Mouse (Mus musculus) C2C12 (cell line): ENCODE results near the gene Fev. TPM values are rescaled to one million over a fixed set of nuclear protein-coding genes. Genes with fewer than 3 reads are reported as not detected.

ENCODE experiments used
- H3K27me3 ChIP-seq: one replicate; pipeline ENCODE4 v1.6.1; 2011; ENCODE audit not compliant: control insufficient read depth, insufficient read depth, insufficient read length
- H3K36me3 ChIP-seq: one replicate; pipeline ENCODE4 v1.6.1; 2011; ENCODE audit not compliant: control insufficient read depth, insufficient read depth
- H3K4me3 ChIP-seq: one replicate; pipeline ENCODE4 v1.5.1; 2011; ENCODE audit warnings: mild to moderate bottlenecking, control low read depth; ENCODE audit not compliant: poor library complexity, insufficient read depth, severe bottlenecking
- H3K79me2 ChIP-seq: one replicate; pipeline ENCODE4 v1.6.1; 2011; ENCODE audit not compliant: control insufficient read depth, insufficient read depth
- H3K79me3 ChIP-seq: one replicate; pipeline ENCODE4 v1.6.1; 2011; ENCODE audit warnings: low read depth, control low read depth
- H3ac ChIP-seq: one replicate; pipeline ENCODE3; 2011; ENCODE audit warnings: low read depth; ENCODE audit not compliant: control insufficient read depth, insufficient read length
- CEBPB ChIP-seq: IDR thresholded peaks from one replicate; pipeline ENCODE4 v1.6.1; 2011; ENCODE audit warnings: low read depth, mild to moderate bottlenecking, control low read depth, moderate library complexity
- CTCF ChIP-seq: IDR thresholded peaks from one replicate; pipeline ENCODE4 v1.5.1; 2011; ENCODE audit not compliant: control insufficient read depth, insufficient read depth, insufficient read length
- FOSL1 ChIP-seq: IDR thresholded peaks from one replicate; pipeline ENCODE4 v1.8.0; 2011; ENCODE audit warnings: mild to moderate bottlenecking, low read length; ENCODE audit not compliant: poor library complexity, insufficient read depth, severe bottlenecking
- MAX ChIP-seq: IDR thresholded peaks from one replicate; pipeline ENCODE4 v1.6.1; 2011; ENCODE audit warnings: mild to moderate bottlenecking, control low read depth
- MYOD1 ChIP-seq: IDR thresholded peaks from one replicate; pipeline ENCODE4 v1.6.1; 2011; ENCODE audit warnings: low read depth; ENCODE audit not compliant: control insufficient read depth, insufficient read length
- MYOG ChIP-seq: IDR thresholded peaks from one replicate; pipeline ENCODE4 v1.6.1; 2011; ENCODE audit not compliant: control insufficient read depth, insufficient read length; ENCODE audit errors: extremely low read depth
- USF1 ChIP-seq: IDR thresholded peaks from one replicate; pipeline ENCODE4 v1.6.1; 2011; ENCODE audit warnings: low read depth, mild to moderate bottlenecking, control low read depth, moderate library complexity
- polyA plus RNA-seq: library from polyadenylated mRNA; unstranded; fragments of >200 nt; fragmentation: generic; extraction: Trizol; gene quantifications from one replicate; pipeline ENCODE4 v1.2.1, GENCODE M21; 2012; ENCODE audit warnings: missing spikeins

The Fev gene
- polyA plus RNA-seq, 1 experiment = not detected

- peaks cover 84% of the 10 kb centered on the region for H3K27me3 ChIP-seq
Measured at GRCm38 (mm10) chr1:74901686-74902085, 16.5 kb upstream of the Fev start.

GRCm38 (mm10) chr1:74900341-74901285 is 15.4 kb upstream of the Fev start:
- Histone ChIP-seq H3K36me3 (no peaks in the 10 kb centered on the region), H3K27me3 (peaks cover 85% of the 10 kb centered on the region), H3K79me3 (no peaks in the 10 kb centered on the region), H3K4me3 (no peak overlapping the region), H3ac (no peak overlapping the region), H3K79me2 (no peaks in the 10 kb centered on the region)
- no peak for TF ChIP-seq CTCF
- TF ChIP-seq MYOG = no peak
- TF ChIP-seq MYOD1 = no peak
- no peak for TF ChIP-seq CEBPB
- no peak for TF ChIP-seq MAX
- TF ChIP-seq USF1 = no peak
- no peak for TF ChIP-seq FOSL1

More at GRCm38 (mm10) chr1:74901686-74902085, 16.5 kb upstream of the Fev start:
- no peaks in the 10 kb centered on the region for H3K79me3 ChIP-seq
- no peak overlapping the region for H3ac ChIP-seq
- TF ChIP-seq MYOD1 = no peak
- no peak for TF ChIP-seq FOSL1
- TF ChIP-seq MYOG = no peak
- no peak for TF ChIP-seq CTCF
- no peak for TF ChIP-seq CEBPB
- no peak for TF ChIP-seq MAX
- TF ChIP-seq USF1 = no peak
- H3K4me3 ChIP-seq = no peak overlapping the region
- H3K79me2 ChIP-seq = no peaks in the 10 kb centered on the region
- H3K36me3 ChIP-seq = no peaks in the 10 kb centered on the region

- Histone ChIP-seq H3K36me3 (no peaks in the 10 kb centered on the region), H3K79me2 (no peaks in the 10 kb centered on the region), H3K79me3 (no peaks in the 10 kb centered on the region), H3ac (no peak overlapping the region), H3K27me3 (peaks cover 72% of the 10 kb centered on the region), H3K4me3 (no peak overlapping the region)
- no peak for TF ChIP-seq FOSL1
- no peak for TF ChIP-seq CTCF
- no peak for TF ChIP-seq USF1
- no peak for TF ChIP-seq MAX
- no peak for TF ChIP-seq MYOG
- TF ChIP-seq CEBPB = no peak
- no peak for TF ChIP-seq MYOD1
Measured at GRCm38 (mm10) chr1:74898656-74899431, 13.6 kb upstream of the Fev start.

DNA sequence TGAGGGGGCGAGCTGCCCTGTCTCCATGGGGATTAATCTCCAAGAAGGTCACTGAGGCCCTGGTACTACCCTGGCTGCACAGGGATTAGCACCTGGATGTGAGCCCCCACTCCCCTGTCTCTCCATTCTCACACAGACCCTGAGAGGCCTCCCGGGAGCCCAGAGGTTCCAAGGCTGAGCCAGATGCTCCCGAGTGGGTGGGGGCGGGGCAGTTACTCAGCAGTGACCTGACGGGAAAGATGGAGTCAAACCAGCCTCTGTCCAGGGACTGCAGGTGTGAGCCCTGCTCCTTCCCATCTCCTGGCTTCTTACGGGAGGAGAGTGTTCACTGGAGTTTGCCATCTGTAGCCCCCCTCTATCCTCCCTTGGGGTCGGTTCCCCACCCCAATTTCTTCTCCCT is 12.8 kb upstream of the Fev start:
- TF ChIP-seq FOSL1 (no peak), CEBPB (no peak), MAX (no peak), CTCF (no peak), USF1 (no peak), MYOD1 (no peak), MYOG (no peak)
- Histone ChIP-seq H3K79me2 (no peaks in the 10 kb centered on the region), H3K4me3 (no peak overlapping the region), H3ac (no peak overlapping the region), H3K27me3 (peaks cover 68% of the 10 kb centered on the region), H3K36me3 (no peaks in the 10 kb centered on the region), H3K79me3 (no peaks in the 10 kb centered on the region)

DNA sequence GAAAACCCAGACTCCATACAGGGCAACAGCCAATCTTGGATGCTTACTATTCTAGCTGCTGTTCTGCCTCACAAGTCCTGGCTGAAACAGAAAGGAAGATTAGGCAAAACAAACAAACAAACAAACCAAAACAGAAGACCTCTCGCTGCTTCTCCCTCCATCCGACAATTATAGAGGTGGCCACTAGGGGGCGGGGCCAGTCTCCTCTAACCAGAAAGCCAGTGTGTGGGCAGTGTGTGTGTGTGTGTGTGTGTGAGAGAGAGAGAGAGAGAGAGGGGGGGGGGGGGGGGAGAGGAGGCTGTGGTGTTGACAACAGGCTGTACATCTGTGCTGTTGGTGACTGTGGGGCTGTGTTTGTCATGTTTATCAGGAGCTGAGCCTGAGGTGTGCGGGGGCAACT is 9.7 kb upstream of the Fev start:
- Histone ChIP-seq H3K4me3 (no peak overlapping the region), H3K79me3 (no peaks in the 10 kb centered on the region), H3K36me3 (no peaks in the 10 kb centered on the region), H3ac (no peak overlapping the region), H3K27me3 (peaks cover 57% of the 10 kb centered on the region), H3K79me2 (no peaks in the 10 kb centered on the region)
- no peak for TF ChIP-seq MYOD1
